Mouse (Mus musculus) hindbrain, embryonic 11.5 days (tissue): ENCODE measurements at regions not wholly inside any gene's neighbourhood (a gene's known extent, or its start where the extent isn't known, plus 50 kb on each side); places are given as distances from the start of the nearest gene placed in this dataset.

Experiments
- ATAC-seq: fragments of 200-750 bp; cut with Nextera tagmentation; 2 replicates; pipeline ENCODE4 v1.8.0; 2017; ENCODE audit warnings: mild to moderate bottlenecking, moderate TSS enrichment, moderate library complexity; ENCODE audit not compliant: low FRiP score
- DNase-seq: peaks from one replicate; pipeline ENCODE4 v3.0.0-alpha.2; 2015; ENCODE audit warnings: low spot score
- H3K27ac ChIP-seq: fragments of 300-500 bp; sonication (generic); 2 replicates; pipeline ENCODE4 v1.5.1; 2014; ENCODE audit warnings: mild to moderate bottlenecking, low read depth, low read length
- H3K27me3 ChIP-seq: fragments of 300-500 bp; sonication (generic); 2 replicates; pipeline ENCODE4 v1.6.1; 2014; ENCODE audit warnings: mild to moderate bottlenecking, low read length, moderate library complexity, mixed read lengths; ENCODE audit not compliant: control insufficient read depth, insufficient read depth
- H3K36me3 ChIP-seq: fragments of 300-500 bp; sonication (generic); 2 replicates; pipeline ENCODE4 v1.6.1; 2014; ENCODE audit warnings: mild to moderate bottlenecking, low read length, moderate library complexity, mixed read lengths; ENCODE audit not compliant: control insufficient read depth, insufficient read depth
- H3K4me1 ChIP-seq: fragments of 300-500 bp; sonication (generic); replicated peaks from 2 replicates; pipeline ENCODE4 v1.6.1; 2014; ENCODE audit warnings: low read length, mixed read lengths; ENCODE audit not compliant: control insufficient read depth, insufficient read depth
- H3K4me2 ChIP-seq: fragments of 300-500 bp; sonication (generic); replicated peaks from 2 replicates; pipeline ENCODE4 v1.6.1; 2014; ENCODE audit warnings: mild to moderate bottlenecking, low read depth, low read length
- H3K4me3 ChIP-seq: fragments of 300-500 bp; sonication (generic); 2 replicates; pipeline ENCODE4 v1.5.1; 2014; ENCODE audit warnings: low read depth, low read length
- H3K9ac ChIP-seq: fragments of 300-500 bp; sonication (generic); 2 replicates; pipeline ENCODE4 v1.6.1; 2014; ENCODE audit warnings: low read depth, low read length
- H3K9me3 ChIP-seq: fragments of 300-500 bp; sonication (generic); 2 replicates; pipeline ENCODE4 v1.6.1; 2016; ENCODE audit warnings: low read length; ENCODE audit not compliant: control insufficient read depth
- WGBS: fragments of 180-500 bp; shearing (Covaris S2); extraction: QIAGEN DNeasy Blood & Tissue Kit; methylation state at CpG from one replicate; pipeline ENCODE4 v1.1.7; 2014; 5-methylcytosine and 5-hydroxymethylcytosine counted together

GRCm38 (mm10) chr2:67180962-67181361, 232.6 kb upstream of the Gm21830 start:
- no peaks in the 10 kb centered on the region for H3K27me3 ChIP-seq
- H3K4me3 ChIP-seq = no peak overlapping the region
- no peak overlapping the region for H3K4me2 ChIP-seq
- no peak overlapping the region for H3K27ac ChIP-seq
- no peaks in the 10 kb centered on the region for H3K9me3 ChIP-seq
- ATAC-seq (no peak), DNase-seq (no peak)
- 88% methylated on average over 3 of the region's 3 CpGs for WGBS
- no peaks in the 10 kb centered on the region for H3K4me1 ChIP-seq
- H3K9ac ChIP-seq = no peak overlapping the region
- H3K36me3 ChIP-seq = no peaks in the 10 kb centered on the region

GRCm38 (mm10) chr2:67221061-67221802, 192.3 kb upstream of the Gm21830 start:
- peak; percentile 79; the same call in 1 of the 2 replicates for ATAC-seq
- WGBS = 73% methylated on average over 2 of the region's 2 CpGs
- DNase-seq = no peak
- Histone ChIP-seq H3K4me3 (no peak overlapping the region), H3K36me3 (no peaks in the 10 kb centered on the region), H3K4me2 (no peak overlapping the region), H3K27me3 (no peaks in the 10 kb centered on the region), H3K9ac (no peak overlapping the region), H3K9me3 (no peaks in the 10 kb centered on the region), H3K4me1 (no peaks in the 10 kb centered on the region), H3K27ac (no peak overlapping the region)

GRCm38 (mm10) chr2:67226299-67226698, 187.2 kb upstream of the Gm21830 start:
- Histone ChIP-seq H3K36me3 (no peaks in the 10 kb centered on the region), H3K9ac (no peak overlapping the region), H3K27ac (no peak overlapping the region), H3K4me2 (no peak overlapping the region), H3K4me3 (no peak overlapping the region), H3K4me1 (no peaks in the 10 kb centered on the region), H3K27me3 (no peaks in the 10 kb centered on the region), H3K9me3 (no peaks in the 10 kb centered on the region)
- ATAC-seq (peak; percentile 73; the same call in 1 of the 2 replicates), DNase-seq (no peak)
- WGBS = 91% methylated on average over 2 of the region's 2 CpGs

GRCm38 (mm10) chr2:67257455-67257854, 156.1 kb upstream of the Gm21830 start:
- no peaks in the 10 kb centered on the region for H3K36me3 ChIP-seq
- ATAC-seq = peak; percentile 79
- WGBS = 57% methylated on average over 1 of the region's 1 CpGs

More at GRCm38 (mm10) chr2:67257455-67257854, 156.1 kb upstream of the Gm21830 start:
- H3K9me3 ChIP-seq = no peaks in the 10 kb centered on the region
- H3K9ac ChIP-seq = no peak overlapping the region
- H3K4me3 ChIP-seq = no peak overlapping the region
- no peak overlapping the region for H3K27ac ChIP-seq
- H3K4me2 ChIP-seq = no peak overlapping the region
- DNase-seq = no peak
- H3K27me3 ChIP-seq = no peaks in the 10 kb centered on the region
- no peaks in the 10 kb centered on the region for H3K4me1 ChIP-seq
